ENCODE assay signal across 7 mouse cellular contexts in genomic region chr19:57118785-57119565, GRCm38 (mm10).
A peak's percentile ranks its signal among the peaks of the same experiment; 100 is the strongest.
DNase-seq lines count a peak whose midpoint lies in the region; ATAC-seq lines count a peak whose summit lies in the region.

No protein-coding gene starts in this region.

- H3K4me3 ChIP-seq in embryonic facial prominence, embryonic 13.5 days: peak overlapping the region; percentile 44
- H3K4me3 ChIP-seq in heart, embryonic 11.5 days (ENCODE audit: low read depth, low read length): peak overlapping the region; percentile 38
- peak overlapping the region; percentile 39 for H3K4me3 ChIP-seq in limb, embryonic 12.5 days (replicated peaks)
- H3K4me3 ChIP-seq in midbrain, embryonic 14.5 days (replicated peaks; ENCODE audit: low read depth, low read length): peak overlapping the region; percentile 26

- H3K4me2 ChIP-seq in embryonic facial prominence, embryonic 13.5 days: peak overlapping the region; percentile 60
- peak overlapping the region; percentile 63 for H3K4me2 ChIP-seq in heart, embryonic 11.5 days
- H3K4me2 ChIP-seq in limb, embryonic 12.5 days: peak overlapping the region; percentile 62
- H3K4me2 ChIP-seq in midbrain, embryonic 14.5 days (ENCODE audit: low read length): peak overlapping the region; percentile 53

- H3K27me3 ChIP-seq in embryonic facial prominence, embryonic 13.5 days: no peaks in the 10 kb centered on the region
- no peaks in the 10 kb centered on the region for H3K27me3 ChIP-seq in heart, embryonic 11.5 days (ENCODE audit: control insufficient read depth, insufficient read depth, low read length)
- H3K27me3 ChIP-seq in limb, embryonic 12.5 days: 0 out of 2 replicates have a peak, but pooled peaks cover 3% of the 10 kb centered on the region
- H3K27me3 ChIP-seq in midbrain, embryonic 14.5 days (ENCODE audit: control insufficient read depth, insufficient read depth, low read length): no peaks in the 10 kb centered on the region

- DNase-seq in adrenal gland, postnatal 10 days: peak; percentile 59
- peak; percentile 73 for DNase-seq in kidney, adult 9 months
- peak; percentile 83 for DNase-seq in midbrain, embryonic 14.5 days
- peak; percentile 66 for DNase-seq in spleen, adult 12 weeks (ENCODE audit: low spot score)

- ATAC-seq in embryonic facial prominence, embryonic 13.5 days (ENCODE audit: insufficient number of reproducible peaks, insufficient read depth, low FRiP score, low TSS enrichment, low read depth): peak; percentile 80
- no peak for ATAC-seq in heart, embryonic 11.5 days (replicated peaks; ENCODE audit: insufficient number of reproducible peaks, low FRiP score, low TSS enrichment)
- peak; percentile 62; the same call in 1 of the 2 replicates for ATAC-seq in limb, embryonic 12.5 days (ENCODE audit: insufficient number of reproducible peaks, insufficient read depth, low FRiP score, low TSS enrichment, low read depth)
- ATAC-seq in midbrain, embryonic 14.5 days (ENCODE audit: low FRiP score, low TSS enrichment): peak; percentile 58; the same call in 1 of the 2 replicates

- no peaks in the 10 kb centered on the region for H3K36me3 ChIP-seq in embryonic facial prominence, embryonic 13.5 days
- H3K36me3 ChIP-seq in heart, embryonic 11.5 days (ENCODE audit: control insufficient read depth, insufficient read depth, low read length): no peaks in the 10 kb centered on the region
- H3K36me3 ChIP-seq in limb, embryonic 12.5 days: no peaks in the 10 kb centered on the region
- H3K36me3 ChIP-seq in midbrain, embryonic 14.5 days (ENCODE audit: control insufficient read depth, insufficient read depth, low read length): no peaks in the 10 kb centered on the region

- peak overlapping the region; percentile 89 for H3K27ac ChIP-seq in embryonic facial prominence, embryonic 13.5 days
- peak overlapping the region; percentile 71 for H3K27ac ChIP-seq in heart, embryonic 11.5 days (ENCODE audit: low read depth, low read length)
- peak overlapping the region; percentile 85 for H3K27ac ChIP-seq in limb, embryonic 12.5 days
- H3K27ac ChIP-seq in midbrain, embryonic 14.5 days (replicated peaks; ENCODE audit: low read depth, low read length): peak overlapping the region; percentile 62

- no peaks in the 10 kb centered on the region for H3K9me3 ChIP-seq in embryonic facial prominence, embryonic 13.5 days
- H3K9me3 ChIP-seq in heart, embryonic 11.5 days (replicated peaks; ENCODE audit: control insufficient read depth, low read length): no peaks in the 10 kb centered on the region
- no peaks in the 10 kb centered on the region for H3K9me3 ChIP-seq in limb, embryonic 12.5 days
- no peaks in the 10 kb centered on the region for H3K9me3 ChIP-seq in midbrain, embryonic 14.5 days (ENCODE audit: control insufficient read depth, low read length)

- 37% methylated on average over 22 of the region's 22 CpGs for WGBS in embryonic facial prominence, embryonic 13.5 days
- 42% methylated on average over 22 of the region's 22 CpGs for WGBS in heart, embryonic 11.5 days (ENCODE audit: insufficient replicate concordance)
- 41% methylated on average over 22 of the region's 22 CpGs for WGBS in limb, embryonic 12.5 days
- 36% methylated on average over 22 of the region's 22 CpGs for WGBS in midbrain, embryonic 14.5 days

- peak overlapping the region; percentile 72 for H3K9ac ChIP-seq in embryonic facial prominence, embryonic 13.5 days
- peak overlapping the region; percentile 64; the same call in 1 of the 2 replicates for H3K9ac ChIP-seq in heart, embryonic 11.5 days (ENCODE audit: low read depth, low read length)
- peak overlapping the region; percentile 46 for H3K9ac ChIP-seq in limb, embryonic 12.5 days (replicated peaks)
- H3K9ac ChIP-seq in midbrain, embryonic 14.5 days (replicated peaks; ENCODE audit: low read length): peak overlapping the region; percentile 38; the same call in 1 of the 2 replicates

- H3K4me1 ChIP-seq in embryonic facial prominence, embryonic 13.5 days: peaks cover 58% of the 10 kb centered on the region
- peaks cover 58% of the 10 kb centered on the region for H3K4me1 ChIP-seq in heart, embryonic 11.5 days (ENCODE audit: control insufficient read depth, insufficient read depth, low read length)
- H3K4me1 ChIP-seq in limb, embryonic 12.5 days (replicated peaks): peaks cover 52% of the 10 kb centered on the region
- H3K4me1 ChIP-seq in midbrain, embryonic 14.5 days (ENCODE audit: control insufficient read depth, insufficient read depth, low read length): peaks cover 29% of the 10 kb centered on the region
